Mouse (Mus musculus) cortical plate, adult 2 months (tissue): ENCODE data around the gene Eya4.

ENCODE experiments used
- CTCF ChIP-seq: fragments of 200-500 bp; IDR thresholded peaks from 2 replicates; pipeline ENCODE4 v1.5.1; 2011; ENCODE audit warnings: mild to moderate bottlenecking, control low read depth, low read length; ENCODE audit not compliant: insufficient read depth; ENCODE audit errors: extremely low read depth
- POLR2A ChIP-seq: fragments of 200-500 bp; IDR thresholded peaks from 2 replicates; pipeline ENCODE4 v1.6.1; 2011; ENCODE audit warnings: mild to moderate bottlenecking, low read length, control low read depth; ENCODE audit not compliant: insufficient read depth; ENCODE audit errors: extremely low read depth

GRCm38 (mm10) chr10:23271050-23271621 lies 79.5 kb downstream of the Eya4 start:
- TF ChIP-seq CTCF, result no peak
- no peak for TF ChIP-seq POLR2A
